Mouse (Mus musculus) myocyte (in vitro differentiated cells): ENCODE measurements around the gene Supt20.

Experiments
- MAX ChIP-seq: IDR thresholded peaks from one replicate; pipeline ENCODE4 v1.6.1; 2011; ENCODE audit warnings: low read depth, mild to moderate bottlenecking, control low read depth
- MYOG ChIP-seq, 3 experiments: IDR thresholded peaks; one replicate each; pipeline ENCODE4 v1.6.1; 2011; ENCODE audit warnings: control low read depth in 2 of 3, low read depth in 2 of 3, mild to moderate bottlenecking in 2 of 3; ENCODE audit not compliant: insufficient read length in 2 of 3, control insufficient read depth in 1 of 3, insufficient read depth in 1 of 3
- POLR2A ChIP-seq: IDR thresholded peaks from one replicate; pipeline ENCODE4 v1.6.1; 2011; ENCODE audit warnings: low read depth, mild to moderate bottlenecking, control low read depth, moderate library complexity; ENCODE audit not compliant: insufficient read length
- POLR2AphosphoS2 ChIP-seq: IDR thresholded peaks from one replicate; pipeline ENCODE4 v1.6.1; 2011; ENCODE audit warnings: low read depth, control low read depth; ENCODE audit not compliant: insufficient read length
- USF1 ChIP-seq: IDR thresholded peaks from one replicate; pipeline ENCODE4 v1.6.1; 2011; ENCODE audit warnings: low read depth, mild to moderate bottlenecking, control low read depth, moderate library complexity

DNA sequence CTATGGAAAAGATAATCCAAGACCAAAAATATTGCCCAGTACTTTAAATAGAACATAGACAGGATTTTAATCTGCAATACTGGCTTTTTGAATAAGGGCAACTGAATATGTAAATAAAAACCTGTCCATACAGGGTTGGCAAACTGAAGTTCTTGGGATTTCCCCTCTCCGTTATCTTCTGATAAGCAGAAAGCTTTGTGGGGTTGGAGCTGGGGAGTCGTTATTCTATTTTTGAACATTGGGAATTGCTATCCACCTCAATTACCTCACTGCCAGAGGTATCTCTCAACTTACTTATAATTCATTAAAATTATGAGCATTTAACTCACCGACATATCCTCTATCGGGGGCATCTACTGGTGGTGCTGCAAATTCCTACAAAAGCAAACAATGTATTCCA lies 39.8 kb downstream of the Supt20 start:
- TF ChIP-seq POLR2AphosphoS2 (no peak), POLR2A (no peak), USF1 (no peak), MAX (no peak), MYOG (IDR thresholded peaks at IDR 0.05; ENCODE audit: control insufficient read depth in 1 of 3, insufficient read depth in 1 of 3, insufficient read length in 2 of 3, low read depth in 2 of 3) (no peak)
